In the genomic region with DNA sequence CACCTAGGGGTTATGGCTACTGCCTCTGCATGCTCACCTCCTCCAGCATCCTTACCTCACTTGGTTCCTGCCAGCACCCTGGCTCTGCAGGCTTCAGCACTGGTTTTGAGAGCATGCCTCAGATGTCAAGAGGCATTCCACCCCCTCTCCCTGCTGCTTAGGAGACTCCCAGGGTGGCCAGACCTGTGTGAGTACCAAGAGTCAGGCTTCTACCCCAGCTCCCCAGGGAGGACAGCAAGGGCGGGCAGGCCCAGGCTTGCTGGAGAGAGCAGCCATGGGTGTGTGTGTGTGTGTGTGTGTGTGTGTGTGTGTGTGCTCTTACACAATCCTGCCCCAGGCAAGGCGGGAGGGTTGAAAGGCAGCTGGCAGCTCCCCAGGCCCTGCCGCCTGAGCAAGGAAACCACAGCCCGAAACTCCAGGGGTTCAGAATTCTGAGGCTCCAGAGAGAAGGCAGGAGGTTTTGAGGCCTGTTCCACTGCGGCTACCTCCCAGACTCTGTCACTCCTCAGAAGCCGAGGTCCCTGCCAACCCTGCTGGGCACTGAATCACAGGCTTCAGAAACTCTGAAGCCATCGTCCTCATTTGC, we compare ENCODE assay signal across 9 mouse cellular contexts. TPM values are rescaled to one million over a fixed set of nuclear protein-coding genes. Genes with fewer than 3 reads are reported as not detected.
DNase-seq lines count a peak whose midpoint lies in the region; ATAC-seq lines count a peak whose summit lies in the region.
"Had no signal": no experiment of that assay in that cellular context is flagged by ENCODE, and none has a peak within 500 bp of the region (broad histone marks: within the 10 kb centered on the region; RNA-seq: fewer than 3 reads in every experiment).

No protein-coding gene starts in this region.

- DNase-seq in gastrocnemius, adult 18-20 months (ENCODE audit: low spot score), result peak; percentile 36
- no peak for DNase-seq in gastrocnemius, postnatal 25 days
- peak; percentile 51 to 70 for DNase-seq in adrenal gland, postnatal 36 days
- peak; percentile 71 to 85 for DNase-seq in urinary bladder, postnatal 36 days (ENCODE audit: low spot score in 2 of 2)
- DNase-seq in frontal cortex, adult 2 months (ENCODE audit: extremely low spot score in 1 of 2, low spot score in 1 of 2), result no peak

- H3K27ac ChIP-seq in kidney, embryonic 15.5 days, result peak overlapping the region; percentile 29; the same call in 1 of the 2 replicates
- H3K27ac ChIP-seq in macrophage, result peak overlapping the region; percentile 13; the same call in 1 of the 2 replicates

- peaks cover 5% of the 10 kb centered on the region; the same call in 1 of the 2 replicates for H3K79me2 ChIP-seq in macrophage (ENCODE audit: inconsistent target)

- H3K9ac ChIP-seq in kidney, embryonic 15.5 days, result 0 out of 2 replicates have a peak overlapping the region, but pooled peaks have one; percentile 5

- H3K4me2 ChIP-seq in kidney, embryonic 15.5 days, result no peak overlapping the region

- no peaks in the 10 kb centered on the region for H3K36me3 ChIP-seq in kidney, embryonic 15.5 days
- no peaks in the 10 kb centered on the region for H3K36me3 ChIP-seq in macrophage (ENCODE audit: inconsistent target)

- no peaks in the 10 kb centered on the region for H3K27me3 ChIP-seq in kidney, embryonic 15.5 days

- no peak overlapping the region for H3K4me3 ChIP-seq in kidney, embryonic 15.5 days (replicated peaks)
- H3K4me3 ChIP-seq in macrophage (ENCODE audit: inconsistent target), result no peak overlapping the region

- ATAC-seq in granulocyte monocyte progenitor cell, adult 5-6 weeks (replicated peaks; ENCODE audit: poor library complexity, severe bottlenecking), result peak; percentile 7
- no peak for ATAC-seq in kidney, embryonic 15.5 days (replicated peaks; ENCODE audit: low FRiP score)

- H3K9me3 ChIP-seq in kidney, embryonic 15.5 days (replicated peaks), result no peaks in the 10 kb centered on the region
- H3K9me3 ChIP-seq: G1E had no signal

- WGBS in kidney, embryonic 15.5 days, result 70% methylated on average over 7 of the region's 7 CpGs
- 31% methylated on average over 7 of the region's 7 CpGs for WGBS in macrophage (ENCODE audit: missing documents)

- H3K4me1 ChIP-seq in kidney, embryonic 15.5 days, result peaks cover 22% of the 10 kb centered on the region

RNA-seq across cellular contexts. Expression of a gene that starts 4.1 kb away (rescaled TPM):
- 10 to 100 TPM; 64.2 to 99.0 TPM for total RNA-seq in gastrocnemius, adult 18-20 months (2021)
- total RNA-seq in gastrocnemius, postnatal 25 days (2021), result 100 to 1,000 TPM; 100 to 129 TPM
- 100 to 1,000 TPM; 546 to 552 TPM for total RNA-seq in adrenal gland, postnatal 36 days (2021)
- 3,814 and 3,953 TPM in 2 replicates for total RNA-seq in granulocyte monocyte progenitor cell, adult 5-6 weeks (2014; fragmentation: Nextera tagmentation)
- total RNA-seq in granulocyte monocyte progenitor cell, adult 5-6 weeks (2017), result 7,771 and 8,789 TPM in 2 replicates
- polyA plus RNA-seq in kidney, embryonic 15.5 days (2015; fragmentation: Nextera tagmentation; extraction: Ambion mirVana), result 2,949 and 3,271 TPM in 2 replicates
- total RNA-seq in macrophage (2018; cell fraction: chromatin; rRNA removed), result 100 to 1,000 TPM in 1 of 26 experiments, 10 to 100 TPM in 25; 14.8 to 195 (median 44.0) TPM
- 100 to 1,000 TPM; 533 to 930 (median 702) TPM for total RNA-seq in macrophage (2018; cell fraction: cytosol; rRNA removed)
- 100 to 1,000 TPM; 100 to 475 (median 211) TPM for total RNA-seq in macrophage (2018; cell fraction: nucleus; rRNA removed)
- polyA plus RNA-seq in macrophage (2018), result 808 to 1,710 TPM (median 1,042 TPM) in 3 replicates
- 707 and 751 TPM in 2 replicates for polyA plus RNA-seq in frontal cortex, adult 2 months (2012; rRNA removed)

Comparison
In these comparisons a context has a peak if more than half of its experiments do, and no peak if none do; other contexts are left out.
1. DNase-seq: peak in gastrocnemius, adult 18-20 months (single experiment), adrenal gland, postnatal 36 days (2 of 2) and urinary bladder, postnatal 36 days (2 of 2); none in gastrocnemius, postnatal 25 days (single experiment) and frontal cortex, adult 2 months (0 of 2).
2. RNA of a gene that starts 4.1 kb away (total RNA-seq): 3,814 to 8,789 TPM in granulocyte monocyte progenitor cell, adult 5-6 weeks; 546 to 552 TPM in adrenal gland, postnatal 36 days, 100 to 129 TPM in gastrocnemius, postnatal 25 days and 64.2 to 99.0 TPM in gastrocnemius, adult 18-20 months; every median in the first group is over 4 times any median in the second.